Mouse (Mus musculus) layer of hippocampus, adult 18-20 months (tissue): ENCODE data around the gene Tmem213. TPM values are rescaled to one million over a fixed set of nuclear protein-coding genes. Genes with fewer than 3 reads are reported as not detected.
A peak's percentile ranks its signal among the peaks of the same experiment; 100 is the strongest.

Experiments used
- DNase-seq, 2 experiments: peaks; one replicate each; pipeline ENCODE4 v3.0.0; 2022; ENCODE audit warnings: low spot score in 2 of 2
- total RNA-seq, 2 experiments: library from RNA; stranded (reverse); gene quantifications; 2 replicates each; pipeline ENCODE4 v1.2.3; 2021

Tmem213 gene
- total RNA-seq, 2 experiments from 2014 or later, result not detected

- DNase-seq, result no peak
Measured at GRCm38 (mm10) chr6:38152305-38152704, 43.2 kb downstream of the Tmem213 start.

- DNase-seq, result no peak
Measured at GRCm38 (mm10) chr6:38156204-38156603, 47.1 kb downstream of the Tmem213 start.

- no peak for DNase-seq
Measured at GRCm38 (mm10) chr6:38157925-38158324, 48.9 kb downstream of the Tmem213 start.

- DNase-seq, result no peak
Measured at GRCm38 (mm10) chr6:38159576-38159975, 50.5 kb downstream of the Tmem213 start.

GRCm38 (mm10) chr6:38160102-38160501, 51.0 kb downstream of the Tmem213 start:
- DNase-seq, result peak; percentile 60 to 96

GRCm38 (mm10) chr6:38160556-38160955, 51.5 kb downstream of the Tmem213 start:
- DNase-seq, result no peak

GRCm38 (mm10) chr6:38162825-38163504, 53.9 kb downstream of the Tmem213 start:
- DNase-seq, result no peak

- DNase-seq, result peak in 1 of 2 experiments; percentile 55
Measured at GRCm38 (mm10) chr6:38164705-38165104, 55.6 kb downstream of the Tmem213 start.

- DNase-seq, result no peak
Measured at GRCm38 (mm10) chr6:38165385-38165784, 56.3 kb downstream of the Tmem213 start.

Other genes with a start within 250 kb of the Tmem213 start
- 10 to 100 TPM; 30.9 to 33.3 TPM for gene Trim24, start 238.4 kb upstream of the Tmem213 start, total RNA-seq
- gene Svopl, start 62.3 kb upstream of the Tmem213 start, total RNA-seq, result under 1 TPM; 0.43 to 0.59 TPM
- gene Atp6v0a4, start 15.3 kb downstream of the Tmem213 start, total RNA-seq, result 1 to 10 TPM; 1.6 to 1.7 TPM
- gene D630045J12Rik, start 144.8 kb downstream of the Tmem213 start, total RNA-seq, result 10 to 100 TPM; 35.1 to 36.3 TPM
- 1 to 10 TPM; 4.5 to 4.6 TPM for gene Zc3hav1l, start 190.0 kb downstream of the Tmem213 start, total RNA-seq
- gene Zc3hav1, start 245.3 kb downstream of the Tmem213 start, total RNA-seq, result 1 to 10 TPM; 5.1 to 7.1 TPM